Mouse (Mus musculus): Measurements from ENCODE around the gene Car15. TPM values are rescaled to one million over a fixed set of nuclear protein-coding genes. Genes with fewer than 3 reads are reported as not detected.

The Car15 gene
- polyA plus RNA-seq, 1 experiment from 2014 or later, result 4.8 TPM

- peak within 1 kb of the TSS; percentile 85 for H3K4me2 ChIP-seq (replicated peaks)
- H3K27ac ChIP-seq (replicated peaks), result peak within 1 kb of the TSS; percentile 86
- H3K4me3 ChIP-seq, result peak within 1 kb of the TSS; percentile 61
- H3K36me3 ChIP-seq, result no peaks in the 10 kb centered on the region
- peak; percentile 12; the same call in 1 of the 2 replicates for ATAC-seq (replicated peaks)
- peak within 1 kb of the TSS; percentile 64 for H3K9ac ChIP-seq (replicated peaks)
- WGBS, result 17% methylated on average over 7 of the region's 7 CpGs
- peaks cover 59% of the 10 kb centered on the region for H3K27me3 ChIP-seq
- peaks cover 13% of the 10 kb centered on the region for H3K4me1 ChIP-seq
- no peaks in the 10 kb centered on the region for H3K9me3 ChIP-seq
Measured at GRCm38 (mm10) chr16:17832821-17833220, 5.3 kb downstream of the Car15 start, which contains the start of gene B830017H08Rik. Gene B830017H08Rik (plus strand): TSS chr16:17833121.

GRCm38 (mm10) chr16:17831781-17832180 is 6.4 kb downstream of the Car15 start:
- Histone ChIP-seq H3K4me3 (no peak overlapping the region), H3K27me3 (peaks cover 59% of the 10 kb centered on the region), H3K9ac (replicated peaks) (no peak overlapping the region), H3K4me1 (peaks cover 13% of the 10 kb centered on the region), H3K9me3 (no peaks in the 10 kb centered on the region), H3K36me3 (no peaks in the 10 kb centered on the region), H3K4me2 (replicated peaks) (no peak overlapping the region), H3K27ac (replicated peaks) (no peak overlapping the region)
- 7% methylated on average over 11 of the region's 11 CpGs for WGBS
- ATAC-seq (replicated peaks), result no peak

- no peaks in the 10 kb centered on the region for H3K9me3 ChIP-seq
- H3K9ac ChIP-seq (replicated peaks), result no peak overlapping the region
- peaks cover 13% of the 10 kb centered on the region for H3K4me1 ChIP-seq
- no peak overlapping the region for H3K4me3 ChIP-seq
- H3K4me2 ChIP-seq (replicated peaks), result no peak overlapping the region
- no peaks in the 10 kb centered on the region for H3K36me3 ChIP-seq
- no peak overlapping the region for H3K27ac ChIP-seq (replicated peaks)
- no peak for ATAC-seq (replicated peaks)
- peaks cover 49% of the 10 kb centered on the region for H3K27me3 ChIP-seq
- WGBS, result 45% methylated on average over 10 of the region's 10 CpGs
Measured at GRCm38 (mm10) chr16:17830385-17831178, 7.6 kb downstream of the Car15 start.

GRCm38 (mm10) chr16:17828867-17829266 is 9.3 kb downstream of the Car15 start:
- H3K9me3 ChIP-seq, result no peaks in the 10 kb centered on the region
- peaks cover 35% of the 10 kb centered on the region for H3K27me3 ChIP-seq
- no peaks in the 10 kb centered on the region for H3K36me3 ChIP-seq
- H3K4me3 ChIP-seq, result no peak overlapping the region
- WGBS, result 64% methylated on average over 3 of the region's 3 CpGs
- no peak overlapping the region for H3K4me2 ChIP-seq (replicated peaks)
- no peak for ATAC-seq (replicated peaks)
- peaks cover 9% of the 10 kb centered on the region for H3K4me1 ChIP-seq
- no peak overlapping the region for H3K27ac ChIP-seq (replicated peaks)
- H3K9ac ChIP-seq (replicated peaks), result no peak overlapping the region

GRCm38 (mm10) chr16:17828229-17828628 is 9.9 kb downstream of the Car15 start:
- Histone ChIP-seq H3K4me2 (replicated peaks) (no peak overlapping the region), H3K9ac (replicated peaks) (no peak overlapping the region), H3K27ac (replicated peaks) (no peak overlapping the region), H3K4me1 (peaks cover 8% of the 10 kb centered on the region), H3K27me3 (peaks cover 30% of the 10 kb centered on the region), H3K4me3 (no peak overlapping the region), H3K36me3 (no peaks in the 10 kb centered on the region), H3K9me3 (no peaks in the 10 kb centered on the region)
- no peak for ATAC-seq (replicated peaks)
- WGBS, result 93% methylated on average over 2 of the region's 2 CpGs

- H3K36me3 ChIP-seq, result no peaks in the 10 kb centered on the region
- no peak overlapping the region for H3K4me2 ChIP-seq (replicated peaks)
- H3K4me3 ChIP-seq, result no peak overlapping the region
- H3K9me3 ChIP-seq, result no peaks in the 10 kb centered on the region
- no peaks in the 10 kb centered on the region for H3K4me1 ChIP-seq
- no peak overlapping the region for H3K9ac ChIP-seq (replicated peaks)
- ATAC-seq (replicated peaks), result no peak
- H3K27ac ChIP-seq (replicated peaks), result no peak overlapping the region
- WGBS, result 80% methylated on average over 2 of the region's 2 CpGs
- H3K27me3 ChIP-seq, result peaks cover 15% of the 10 kb centered on the region
Measured at GRCm38 (mm10) chr16:17826500-17826899, 11.7 kb downstream of the Car15 start.

GRCm38 (mm10) chr16:17816528-17816927 is 21.6 kb downstream of the Car15 start:
- Histone ChIP-seq H3K9me3 (no peaks in the 10 kb centered on the region), H3K4me2 (replicated peaks) (no peak overlapping the region), H3K9ac (replicated peaks) (0 out of 2 replicates have a peak overlapping the region, but pooled peaks have one; percentile 63), H3K4me1 (peaks cover 17% of the 10 kb centered on the region), H3K27me3 (peaks cover 9% of the 10 kb centered on the region; the same call in 1 of the 2 replicates), H3K27ac (replicated peaks) (no peak overlapping the region), H3K36me3 (no peaks in the 10 kb centered on the region), H3K4me3 (no peak overlapping the region)
- WGBS, result 83% methylated on average over 8 of the region's 8 CpGs
- no peak for ATAC-seq (replicated peaks)

- Histone ChIP-seq H3K36me3 (no peaks in the 10 kb centered on the region), H3K27me3 (peaks cover 9% of the 10 kb centered on the region; the same call in 1 of the 2 replicates), H3K4me2 (replicated peaks) (peak overlapping the region; percentile 77), H3K9ac (replicated peaks) (peak overlapping the region; percentile 63), H3K9me3 (no peaks in the 10 kb centered on the region), H3K4me3 (peak overlapping the region; percentile 56), H3K4me1 (peaks cover 17% of the 10 kb centered on the region), H3K27ac (replicated peaks) (peak overlapping the region; percentile 68)
- peak; percentile 90 for ATAC-seq (replicated peaks)
- 1% methylated on average over 63 of the region's 63 CpGs for WGBS
Measured at GRCm38 (mm10) chr16:17815411-17816402, 22.5 kb downstream of the Car15 start.

GRCm38 (mm10) chr16:17813173-17813572 is 25.0 kb downstream of the Car15 start:
- H3K4me2 ChIP-seq (replicated peaks), result no peak overlapping the region
- H3K9me3 ChIP-seq, result no peaks in the 10 kb centered on the region
- H3K27me3 ChIP-seq, result peaks cover 9% of the 10 kb centered on the region; the same call in 1 of the 2 replicates
- H3K9ac ChIP-seq (replicated peaks), result no peak overlapping the region
- 57% methylated on average over 4 of the region's 4 CpGs for WGBS
- no peak for ATAC-seq (replicated peaks)
- no peak overlapping the region for H3K4me3 ChIP-seq
- no peak overlapping the region for H3K27ac ChIP-seq (replicated peaks)
- H3K4me1 ChIP-seq, result peaks cover 30% of the 10 kb centered on the region
- no peaks in the 10 kb centered on the region for H3K36me3 ChIP-seq

GRCm38 (mm10) chr16:17812120-17812519 is 26.0 kb downstream of the Car15 start:
- H3K9me3 ChIP-seq, result no peaks in the 10 kb centered on the region

GRCm38 (mm10) chr16:17809711-17810110 is 28.5 kb downstream of the Car15 start:
- Histone ChIP-seq H3K4me2 (replicated peaks) (no peak overlapping the region), H3K4me1 (peaks cover 33% of the 10 kb centered on the region), H3K9me3 (no peaks in the 10 kb centered on the region), H3K36me3 (no peaks in the 10 kb centered on the region), H3K4me3 (no peak overlapping the region), H3K27me3 (peaks cover 22% of the 10 kb centered on the region), H3K27ac (replicated peaks) (peak overlapping the region; percentile 72), H3K9ac (replicated peaks) (no peak overlapping the region)
- ATAC-seq (replicated peaks), result no peak
- 14% methylated on average over 7 of the region's 7 CpGs for whole genome bisulfite sequencing

More at GRCm38 (mm10) chr16:17812120-17812519, 26.0 kb downstream of the Car15 start:
- Histone ChIP-seq H3K4me3 (no peak overlapping the region), H3K36me3 (no peaks in the 10 kb centered on the region), H3K4me2 (replicated peaks) (no peak overlapping the region), H3K27ac (replicated peaks) (no peak overlapping the region), H3K27me3 (peaks cover 6% of the 10 kb centered on the region; the same call in 1 of the 2 replicates), H3K9ac (replicated peaks) (no peak overlapping the region), H3K4me1 (peaks cover 36% of the 10 kb centered on the region)
- WGBS, result 6% methylated on average over 5 of the region's 5 CpGs
- ATAC-seq (replicated peaks), result no peak

GRCm38 (mm10) chr16:17809125-17809524 is 29.0 kb downstream of the Car15 start:
- 82% methylated on average over 4 of the region's 4 CpGs for WGBS
- H3K36me3 ChIP-seq, result no peaks in the 10 kb centered on the region

More at GRCm38 (mm10) chr16:17809125-17809524, 29.0 kb downstream of the Car15 start:
- H3K4me3 ChIP-seq, result no peak overlapping the region
- H3K27me3 ChIP-seq, result peaks cover 28% of the 10 kb centered on the region
- no peak for ATAC-seq (replicated peaks)
- peak overlapping the region; percentile 72; the same call in 1 of the 2 replicates for H3K27ac ChIP-seq (replicated peaks)
- H3K4me1 ChIP-seq, result peaks cover 39% of the 10 kb centered on the region
- no peak overlapping the region for H3K4me2 ChIP-seq (replicated peaks)
- H3K9me3 ChIP-seq, result no peaks in the 10 kb centered on the region
- H3K9ac ChIP-seq (replicated peaks), result no peak overlapping the region
